Mouse (Mus musculus): ENCODE measurements around the gene Crhr2. TPM values are rescaled to one million over a fixed set of nuclear protein-coding genes. Genes with fewer than 3 reads are reported as not detected.

Crhr2 gene
- polyA plus RNA-seq, 1 experiment from 2014 or later: 1.9 TPM

- 55% methylated on average over 5 of the region's 5 CpGs for WGBS
- Histone ChIP-seq H3K4me2 (ENCODE audit: low read length) (no peak overlapping the region), H3K36me3 (ENCODE audit: control insufficient read depth, insufficient read depth, low read length) (peaks cover 11% of the 10 kb centered on the region), H3K4me3 (ENCODE audit: low read depth, low read length) (no peak overlapping the region), H3K27ac (ENCODE audit: low read length) (no peak overlapping the region), H3K4me1 (ENCODE audit: control insufficient read depth, insufficient read depth, low read length) (peaks cover 16% of the 10 kb centered on the region), H3K9ac (ENCODE audit: low read depth, low read length) (no peak overlapping the region), H3K27me3 (ENCODE audit: control insufficient read depth, insufficient read depth, low read depth, low read length) (no peaks in the 10 kb centered on the region), H3K9me3 (replicated peaks; ENCODE audit: control insufficient read depth, low read length, poor library complexity, severe bottlenecking) (no peaks in the 10 kb centered on the region)
- no peak for ATAC-seq
These were observed 88.3 kb downstream of the Crhr2 start for GRCm38 (mm10) chr6:55044542-55044941.

- Histone ChIP-seq H3K9ac (ENCODE audit: low read depth, low read length) (no peak overlapping the region), H3K4me3 (ENCODE audit: low read depth, low read length) (no peak overlapping the region), H3K4me2 (ENCODE audit: low read length) (no peak overlapping the region), H3K27me3 (ENCODE audit: control insufficient read depth, insufficient read depth, low read depth, low read length) (no peaks in the 10 kb centered on the region), H3K4me1 (ENCODE audit: control insufficient read depth, insufficient read depth, low read length) (peaks cover 22% of the 10 kb centered on the region), H3K27ac (ENCODE audit: low read length) (no peak overlapping the region), H3K9me3 (replicated peaks; ENCODE audit: control insufficient read depth, low read length, poor library complexity, severe bottlenecking) (no peaks in the 10 kb centered on the region), H3K36me3 (ENCODE audit: control insufficient read depth, insufficient read depth, low read length) (peaks cover 6% of the 10 kb centered on the region; the same call in 1 of the 2 replicates)
- no peak for ATAC-seq
- WGBS: 88% methylated on average over 8 of the region's 8 CpGs
These were observed 89.6 kb downstream of the Crhr2 start for GRCm38 (mm10) chr6:55043206-55043605.

Other genes starting within 250 kb of the Crhr2 start
- gene Nod1, start 160.4 kb downstream of the Crhr2 start, polyA plus RNA-seq (2015; fragmentation: Nextera tagmentation; extraction: Ambion mirVana): 2.6 and 2.8 TPM in 2 replicates
- 13.6 and 14.5 TPM in 2 replicates for gene Ggct, start 140.1 kb downstream of the Crhr2 start, polyA plus RNA-seq (2015; fragmentation: Nextera tagmentation; extraction: Ambion mirVana)
- gene Gars, start 95.0 kb downstream of the Crhr2 start, polyA plus RNA-seq (2015; fragmentation: Nextera tagmentation; extraction: Ambion mirVana): 225 and 230 TPM in 2 replicates
- gene Inmt, start 42.0 kb upstream of the Crhr2 start, polyA plus RNA-seq (2015; fragmentation: Nextera tagmentation; extraction: Ambion mirVana): not detected in 2 replicates
- gene Mindy4, start 70.4 kb upstream of the Crhr2 start, polyA plus RNA-seq (2015; fragmentation: Nextera tagmentation; extraction: Ambion mirVana): 12.6 and 15.0 TPM in 2 replicates
- 4.8 and 5.4 TPM in 2 replicates for gene Aqp1, start 203.4 kb upstream of the Crhr2 start, polyA plus RNA-seq (2015; fragmentation: Nextera tagmentation; extraction: Ambion mirVana)
- not detected in 2 replicates for gene Ghrhr, start 243.3 kb upstream of the Crhr2 start, polyA plus RNA-seq (2015; fragmentation: Nextera tagmentation; extraction: Ambion mirVana)

Data from midbrain, embryonic 16.5 days (tissue).